Mouse (Mus musculus) naive thymus-derived CD4-positive, alpha-beta T cell, adult 2 months (primary cell): ENCODE measurements around the gene Rorb.

Experiments used
- DNase-seq: peaks from one replicate; pipeline ENCODE4 v3.0.0-alpha.2; 2011; ENCODE audit warnings: low read depth

The Rorb gene

GRCm38 (mm10) chr19:19005144-19005543 lies 105.9 kb downstream of the Rorb start:
- DNase-seq, result no peak

DNA sequence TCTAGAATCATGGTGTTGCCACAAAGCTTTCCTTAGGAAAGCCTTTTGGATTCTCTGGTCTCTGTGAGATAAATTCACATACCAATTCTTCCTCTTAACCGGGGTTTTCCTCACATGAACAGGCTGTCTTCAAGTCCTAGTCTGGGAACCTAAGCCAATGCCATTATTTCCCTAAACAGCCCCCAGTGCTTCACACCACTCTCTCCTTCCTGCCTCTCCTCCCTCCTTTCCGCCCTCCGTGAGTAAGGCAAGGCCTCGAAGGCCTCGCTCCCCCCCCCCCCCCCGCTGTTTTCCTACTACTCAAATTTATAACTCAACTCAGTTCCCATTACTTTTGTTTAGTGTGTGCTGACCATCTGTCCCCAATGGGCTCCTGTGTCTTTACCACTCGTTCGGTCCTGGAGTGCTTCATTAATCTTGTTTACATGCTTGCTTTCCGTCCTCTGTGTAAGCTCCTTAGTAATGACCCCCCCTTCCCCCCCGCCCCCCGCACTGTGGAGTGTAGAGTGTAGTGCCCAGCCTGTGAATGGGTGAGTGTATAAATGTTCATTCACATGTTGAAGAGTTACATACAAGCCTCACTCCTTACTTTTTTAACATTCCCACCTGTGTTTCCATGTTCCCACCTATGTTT lies 106.9 kb downstream of the Rorb start:
- DNase-seq, result no peak

DNA sequence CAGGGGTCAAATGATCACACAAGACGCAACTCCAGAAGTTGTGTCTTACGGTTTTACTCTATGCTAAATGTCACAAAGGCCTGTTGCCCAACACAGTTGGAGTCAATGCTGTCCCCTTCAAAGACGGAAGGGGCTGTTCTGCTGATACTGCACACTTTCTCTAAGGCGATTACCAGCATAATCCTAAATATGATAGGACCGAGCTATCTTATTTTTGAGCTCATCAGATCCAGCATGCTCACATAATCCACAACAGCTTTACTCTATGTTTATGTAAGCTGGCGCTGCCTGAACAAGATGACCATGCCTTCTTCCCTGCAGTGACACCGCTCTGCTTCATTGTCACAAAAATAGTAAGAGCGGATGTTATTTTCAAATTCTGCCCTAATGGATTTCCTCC lies 112.0 kb downstream of the Rorb start:
- no peak for DNase-seq

- no peak for DNase-seq
Observed at GRCm38 (mm10) chr19:18997711-18998110, 113.3 kb downstream of the Rorb start.

DNA sequence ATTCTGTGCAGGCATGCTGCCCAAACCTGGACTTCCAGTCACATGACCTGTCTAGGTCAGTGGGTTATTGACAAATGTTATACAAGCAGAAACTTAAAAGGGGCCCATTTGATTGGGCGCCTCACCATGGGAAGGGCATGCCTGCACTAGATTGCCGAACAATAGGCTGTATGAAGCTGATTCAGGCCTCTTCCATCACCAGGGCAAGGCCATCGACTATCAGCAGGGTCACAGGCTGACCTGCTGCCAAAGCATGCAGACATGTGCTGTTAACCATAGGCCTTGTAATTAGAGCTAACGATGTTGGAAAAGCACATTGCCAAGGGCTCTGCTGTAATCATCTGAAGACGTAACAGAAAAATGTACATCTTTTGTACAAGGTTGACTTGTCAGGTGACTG lies 131.0 kb downstream of the Rorb start:
- DNase-seq, result no peak

DNA sequence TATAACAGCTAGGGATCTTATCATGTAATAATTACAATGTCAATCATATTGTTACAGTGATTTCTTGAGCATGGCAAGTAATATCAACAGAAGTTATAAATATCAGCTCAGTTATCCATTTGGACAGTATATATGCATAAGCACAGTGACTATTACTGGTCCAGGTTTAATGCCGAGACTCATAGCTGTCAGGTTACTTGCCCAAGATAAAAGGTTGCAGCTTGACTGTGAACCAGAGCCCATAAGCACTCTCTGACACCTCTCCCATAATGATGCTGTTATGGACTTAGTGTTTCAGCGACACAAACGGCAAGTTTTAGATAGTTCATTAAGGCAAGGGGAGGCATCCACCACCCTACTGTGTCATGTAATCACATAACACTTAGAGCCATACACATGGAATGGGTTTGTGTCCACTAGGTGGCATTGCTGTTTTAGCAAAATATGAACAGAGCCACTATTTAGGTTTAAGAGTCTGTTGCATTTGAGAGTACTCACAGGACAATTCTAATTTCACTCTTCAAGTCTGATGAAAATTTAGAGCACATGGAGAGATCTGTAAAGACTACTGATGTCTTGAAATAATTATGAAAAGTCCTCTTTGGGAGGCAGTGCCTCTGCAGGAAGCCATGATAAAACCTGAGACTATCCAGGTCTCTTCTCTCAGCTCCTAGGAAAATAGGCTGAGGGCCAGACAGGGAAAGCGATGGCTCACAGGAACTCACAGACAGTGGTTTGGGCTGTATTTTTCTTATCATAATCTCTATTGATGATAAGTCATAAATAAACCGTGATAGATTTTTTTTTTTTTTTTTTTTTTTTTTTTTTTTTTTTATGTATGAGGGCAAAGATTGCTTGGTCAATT lies 136.0 kb downstream of the Rorb start:
- no peak for DNase-seq

DNA sequence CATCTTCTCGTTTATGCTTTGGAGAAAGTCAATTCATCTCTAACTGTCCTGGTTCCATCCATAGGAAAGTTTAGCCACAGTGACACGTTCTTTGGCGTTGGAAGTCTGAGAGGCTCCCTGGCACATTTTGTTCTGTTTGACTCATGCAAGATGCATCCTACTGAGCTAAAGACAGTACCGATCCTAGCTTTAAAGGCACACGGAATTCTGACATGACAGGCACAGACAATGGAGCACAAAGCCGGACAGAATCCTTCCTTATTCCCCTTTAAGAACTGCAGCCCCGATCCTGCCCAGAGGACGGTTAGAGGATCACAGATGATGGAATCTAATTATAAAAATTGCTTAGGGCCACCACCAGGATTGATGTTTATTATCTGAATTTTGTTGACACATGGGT lies 141.6 kb downstream of the Rorb start:
- DNase-seq, result no peak

DNA sequence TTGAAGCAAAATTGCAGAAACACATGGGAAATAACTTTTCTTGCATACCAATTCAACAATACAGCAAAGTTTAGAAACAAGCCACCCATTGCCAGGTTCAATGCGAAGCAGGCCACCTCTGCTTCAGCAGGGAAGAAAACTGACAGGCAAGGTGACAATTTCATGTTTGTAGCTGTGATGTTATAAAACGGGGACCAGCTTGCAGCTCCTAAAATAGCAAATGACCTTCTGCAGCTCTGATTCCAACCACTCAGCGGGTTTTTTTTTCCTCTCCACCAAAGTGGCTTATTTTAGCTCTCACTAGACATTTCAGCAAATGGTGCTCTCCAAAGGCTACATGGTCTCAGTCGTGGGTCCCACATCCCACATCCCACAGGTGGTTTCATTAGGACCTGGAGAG lies 143.7 kb downstream of the Rorb start:
- DNase-seq, result no peak

- no peak for DNase-seq
Observed at GRCm38 (mm10) chr19:18959862-18960261, 151.1 kb downstream of the Rorb start.

GRCm38 (mm10) chr19:18952806-18953205 lies 158.2 kb downstream of the Rorb start:
- DNase-seq, result no peak

- no peak for DNase-seq
Observed at GRCm38 (mm10) chr19:18947193-18947592, 163.8 kb downstream of the Rorb start.

DNA sequence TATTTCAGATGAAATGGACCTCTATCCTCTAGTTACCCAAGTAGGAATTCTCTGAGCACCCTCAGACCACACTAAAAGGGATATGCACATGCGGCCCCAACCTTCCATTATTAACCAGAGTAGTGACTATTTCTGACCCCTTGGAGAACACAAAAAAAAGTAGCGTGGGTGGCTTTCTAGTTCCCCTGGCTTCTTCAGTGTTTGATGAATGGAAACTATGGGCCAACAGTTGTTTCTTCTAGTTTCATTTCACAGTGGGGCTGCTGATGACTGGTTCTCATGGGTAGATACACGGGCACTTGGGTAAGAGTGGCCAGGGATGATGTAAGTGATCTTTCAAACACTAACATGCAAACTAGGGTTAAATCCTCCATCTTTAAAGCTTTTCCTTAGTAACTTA lies 165.7 kb downstream of the Rorb start:
- DNase-seq, result no peak

DNA sequence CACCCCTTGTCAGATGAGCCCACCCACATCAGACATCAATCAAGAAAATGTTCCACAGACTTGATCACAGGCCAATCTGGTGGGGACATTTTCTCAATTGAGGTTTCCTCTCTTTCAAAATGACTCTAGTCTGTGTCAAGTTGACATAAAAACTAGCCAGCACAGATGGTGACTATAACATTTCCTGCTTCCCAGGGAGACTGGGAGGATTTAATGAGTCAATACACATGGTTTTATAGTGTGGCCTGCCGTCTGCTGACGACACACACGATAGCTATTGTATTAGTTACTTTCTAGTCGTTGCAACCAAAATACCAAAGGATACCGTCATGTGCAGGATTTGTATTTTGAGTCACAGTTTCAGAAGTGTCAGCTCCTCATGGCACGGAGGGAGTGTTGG lies 169.6 kb downstream of the Rorb start:
- no peak for DNase-seq

- no peak for DNase-seq
Observed at GRCm38 (mm10) chr19:18911755-18912340, 199.1 kb downstream of the Rorb start.

DNA sequence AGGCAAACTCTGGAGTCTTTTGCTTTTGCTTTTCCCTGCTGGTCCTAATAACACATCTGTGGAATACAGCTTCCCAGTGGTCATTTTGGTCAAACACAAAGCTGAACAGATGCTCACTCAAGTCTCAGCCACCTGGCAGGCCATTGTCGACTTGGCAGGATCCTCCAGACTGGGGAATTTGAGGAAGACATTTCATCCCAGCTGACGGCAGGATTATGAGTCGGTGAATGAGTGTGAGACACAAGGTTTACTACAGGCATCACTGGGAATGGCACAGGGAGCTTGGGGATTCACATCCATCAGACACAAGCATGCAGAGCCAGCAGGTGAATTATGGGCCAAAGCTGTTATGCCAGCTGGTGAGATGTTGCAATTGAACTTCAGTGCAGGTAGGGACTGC lies 201.4 kb downstream of the Rorb start:
- DNase-seq, result no peak

GRCm38 (mm10) chr19:18905511-18905910 lies 205.5 kb downstream of the Rorb start:
- DNase-seq, result no peak

- no peak for DNase-seq
Observed at GRCm38 (mm10) chr19:18902694-18903067, 208.3 kb downstream of the Rorb start.

DNA sequence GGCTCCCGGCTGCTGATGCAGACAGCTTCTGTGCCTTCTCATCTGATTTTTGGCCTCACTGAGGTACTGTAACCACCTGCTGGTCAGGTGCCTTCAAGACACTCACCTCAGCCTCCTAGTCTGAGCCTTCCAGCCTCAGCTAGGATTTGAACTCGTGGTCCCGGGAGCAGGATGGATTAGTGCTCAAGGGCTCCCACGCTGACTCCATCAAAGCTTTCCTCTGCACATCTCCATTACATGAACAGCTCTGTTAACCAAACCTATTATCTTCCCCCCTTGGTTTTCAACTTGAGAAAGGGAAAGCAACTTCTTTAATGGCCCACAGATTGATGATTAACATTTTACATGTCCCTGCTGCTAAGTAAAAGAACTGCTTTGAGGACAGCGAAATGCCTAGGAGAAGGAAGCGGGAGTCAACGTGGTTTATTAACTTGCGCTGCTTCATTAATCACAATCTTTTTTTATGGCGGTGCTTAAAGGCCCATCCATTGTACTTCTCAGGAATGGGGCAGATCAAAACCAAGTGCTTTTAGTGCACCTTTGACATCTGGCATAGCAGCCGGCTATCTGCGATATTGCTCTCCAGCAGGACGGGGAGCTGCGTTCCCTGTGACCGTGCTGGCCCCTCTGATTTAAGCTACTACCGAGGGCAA lies 208.8 kb downstream of the Rorb start:
- no peak for DNase-seq

DNA sequence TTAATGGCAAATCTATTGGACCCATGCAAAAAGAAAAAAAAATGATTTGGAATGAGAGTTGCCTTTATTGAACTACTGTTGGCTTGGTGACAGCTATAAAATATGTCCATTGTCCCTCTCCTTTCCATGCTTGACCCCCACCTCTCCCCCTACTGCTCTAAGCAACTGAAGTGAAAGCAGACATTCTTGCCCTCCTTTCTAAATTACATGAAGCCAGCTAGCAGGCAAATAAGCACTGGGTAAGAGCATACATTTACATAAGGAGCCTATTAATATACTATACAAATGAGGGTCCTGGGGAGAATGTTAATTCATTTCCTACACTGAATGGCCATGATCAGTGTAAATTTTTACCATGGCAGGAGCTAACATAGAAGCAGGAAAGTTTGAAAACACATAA lies 212.8 kb downstream of the Rorb start:
- DNase-seq, result no peak

DNA sequence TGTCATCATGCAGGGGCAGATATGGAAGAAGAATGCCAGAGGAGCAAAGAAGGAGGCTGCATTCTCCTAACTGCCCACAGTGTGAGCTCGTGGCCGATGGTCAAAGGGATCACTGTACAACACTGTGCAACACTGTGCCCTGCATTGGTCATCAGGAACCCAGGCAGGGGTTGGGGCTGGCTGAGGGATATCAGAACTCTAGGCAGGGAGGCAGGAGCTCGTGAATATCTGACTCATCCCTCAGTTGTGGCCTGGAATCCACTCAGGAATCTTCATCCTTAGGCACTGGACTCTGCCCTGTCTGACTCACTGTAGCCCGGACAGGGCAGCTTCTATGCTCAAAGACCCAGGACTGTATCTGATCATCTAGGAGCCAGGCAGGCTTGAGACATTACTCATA lies 220.8 kb downstream of the Rorb start:
- no peak for DNase-seq

DNA sequence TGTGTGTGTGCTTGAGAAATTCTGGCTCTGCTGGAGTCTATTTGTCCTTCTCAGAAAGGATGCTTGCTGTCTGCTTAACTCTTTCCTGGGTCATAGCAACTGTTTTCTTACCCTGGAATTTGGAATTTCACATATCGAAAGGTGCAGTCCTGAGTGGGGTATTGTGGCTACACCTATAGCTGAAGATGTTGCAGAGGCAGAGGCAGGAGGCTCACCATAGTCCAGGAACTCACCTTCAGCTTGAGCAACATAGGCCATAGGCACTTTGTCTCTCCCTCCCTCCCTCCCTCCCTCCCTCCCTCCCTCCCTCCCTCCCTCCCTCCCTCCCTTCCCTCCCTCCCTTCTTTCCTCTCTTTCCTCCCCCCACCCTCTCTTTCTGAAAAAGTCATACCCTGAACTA lies 221.4 kb downstream of the Rorb start:
- DNase-seq, result no peak

DNA sequence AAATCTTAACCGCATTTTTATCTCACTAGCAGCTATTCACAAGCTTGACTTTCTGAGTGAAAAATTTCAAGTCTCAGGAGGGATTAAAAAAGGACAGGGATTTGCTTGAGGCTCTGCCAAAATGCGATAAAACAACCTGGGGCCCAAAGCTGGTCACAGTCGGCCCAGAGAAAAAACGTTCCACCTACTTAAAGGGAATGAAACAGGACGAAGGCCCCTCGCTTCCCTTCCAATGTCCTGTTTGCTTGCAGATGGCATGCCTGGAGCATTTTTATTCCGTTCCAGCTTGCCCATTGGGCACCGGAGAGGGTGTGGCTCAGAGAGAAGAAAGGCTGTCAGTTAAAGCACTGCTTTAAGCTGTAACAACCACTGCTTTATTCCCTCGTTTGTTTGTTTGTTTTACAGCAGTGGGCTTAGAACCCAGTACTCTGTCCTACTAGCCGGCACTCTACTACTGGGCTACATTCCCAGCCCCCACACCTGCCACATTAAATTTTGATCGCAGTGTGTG lies 221.8 kb downstream of the Rorb start:
- no peak for DNase-seq
